Mouse (Mus musculus): ENCODE measurements around the gene Zbtb39. TPM values are rescaled to one million over a fixed set of nuclear protein-coding genes. Genes with fewer than 3 reads are reported as not detected.

Gene Zbtb39
- polyA plus RNA-seq, 1 experiment from 2014 or later = 5.3 TPM

- Histone ChIP-seq H3K4me2 (replicated peaks) (peak overlapping the region; percentile 42), H3K4me1 (replicated peaks) (peaks cover 35% of the 10 kb centered on the region), H3K9ac (replicated peaks) (peak overlapping the region; percentile 46; the same call in 1 of the 2 replicates), H3K27ac (peak overlapping the region; percentile 69), H3K4me3 (replicated peaks) (peak overlapping the region; percentile 12), H3K36me3 (no peaks in the 10 kb centered on the region), H3K9me3 (no peaks in the 10 kb centered on the region), H3K27me3 (peaks cover 10% of the 10 kb centered on the region)
- peak; percentile 82 for ATAC-seq
- WGBS = 8% methylated on average over 20 of the region's 20 CpGs
These were observed 17.5 kb upstream of the Zbtb39 start for GRCm38 (mm10) chr10:127721671-127722418.

- ATAC-seq = no peak
- H3K9ac ChIP-seq (replicated peaks) = no peak within 1 kb of the TSS
- no peak within 1 kb of the TSS for H3K4me3 ChIP-seq (replicated peaks)
- no peak within 1 kb of the TSS for H3K4me2 ChIP-seq (replicated peaks)
- H3K27ac ChIP-seq = no peak within 1 kb of the TSS
- WGBS = 86% methylated on average over 3 of the region's 3 CpGs
- no peaks in the 10 kb centered on the region for H3K9me3 ChIP-seq
- no peaks in the 10 kb centered on the region for H3K36me3 ChIP-seq
- H3K4me1 ChIP-seq (replicated peaks) = peaks cover 35% of the 10 kb centered on the region
- H3K27me3 ChIP-seq = peaks cover 26% of the 10 kb centered on the region
These were observed 15.2 kb upstream of the Zbtb39 start, which contains the start of gene Tac2 for GRCm38 (mm10) chr10:127724178-127724577. TSS of gene Tac2 (plus strand) at chr10:127724478.

GRCm38 (mm10) chr10:127725136-127725535 is 14.2 kb upstream of the Zbtb39 start:
- Histone ChIP-seq H3K4me1 (replicated peaks) (peaks cover 33% of the 10 kb centered on the region), H3K4me2 (replicated peaks) (no peak overlapping the region), H3K9me3 (no peaks in the 10 kb centered on the region), H3K36me3 (no peaks in the 10 kb centered on the region), H3K27ac (no peak overlapping the region), H3K4me3 (replicated peaks) (no peak overlapping the region), H3K27me3 (peaks cover 32% of the 10 kb centered on the region), H3K9ac (replicated peaks) (no peak overlapping the region)
- 82% methylated on average over 4 of the region's 4 CpGs for whole genome bisulfite sequencing
- no peak for ATAC-seq

- no peaks in the 10 kb centered on the region for H3K36me3 ChIP-seq
- no peaks in the 10 kb centered on the region for H3K9me3 ChIP-seq
- peaks cover 44% of the 10 kb centered on the region for H3K27me3 ChIP-seq
- no peak overlapping the region for H3K4me3 ChIP-seq (replicated peaks)
- H3K27ac ChIP-seq = no peak overlapping the region
- 83% methylated on average over 8 of the region's 8 CpGs for WGBS
- peaks cover 14% of the 10 kb centered on the region for H3K4me1 ChIP-seq (replicated peaks)
- no peak overlapping the region for H3K9ac ChIP-seq (replicated peaks)
- H3K4me2 ChIP-seq (replicated peaks) = no peak overlapping the region
- no peak for ATAC-seq
These were observed 10.9 kb upstream of the Zbtb39 start for GRCm38 (mm10) chr10:127728437-127728836.

GRCm38 (mm10) chr10:127730285-127730932 is 8.9 kb upstream of the Zbtb39 start:
- Histone ChIP-seq H3K9me3 (no peaks in the 10 kb centered on the region), H3K36me3 (no peaks in the 10 kb centered on the region), H3K4me1 (replicated peaks) (peaks cover 14% of the 10 kb centered on the region), H3K27ac (no peak overlapping the region), H3K4me3 (replicated peaks) (no peak overlapping the region), H3K9ac (replicated peaks) (peak overlapping the region; percentile 25; the same call in 1 of the 2 replicates), H3K27me3 (peaks cover 46% of the 10 kb centered on the region), H3K4me2 (replicated peaks) (0 out of 2 replicates have a peak overlapping the region, but pooled peaks have one; percentile 20)
- WGBS = 57% methylated on average over 11 of the region's 11 CpGs
- ATAC-seq = peak; percentile 35; the same call in 1 of the 2 replicates

- 13% methylated on average over 9 of the region's 9 CpGs for WGBS
- peaks cover 14% of the 10 kb centered on the region for H3K4me1 ChIP-seq (replicated peaks)
- no peak overlapping the region for H3K4me3 ChIP-seq (replicated peaks)
- no peak overlapping the region for H3K27ac ChIP-seq
- no peaks in the 10 kb centered on the region for H3K9me3 ChIP-seq
- H3K36me3 ChIP-seq = no peaks in the 10 kb centered on the region
- no peak overlapping the region; the same call in 1 of the 2 replicates for H3K9ac ChIP-seq (replicated peaks)
- peak overlapping the region; percentile 20; the same call in 1 of the 2 replicates for H3K4me2 ChIP-seq (replicated peaks)
- ATAC-seq = 0 out of 2 replicates have a peak, but pooled peaks have one; percentile 24
- H3K27me3 ChIP-seq = peaks cover 41% of the 10 kb centered on the region
These were observed 8.4 kb upstream of the Zbtb39 start for GRCm38 (mm10) chr10:127730933-127731310.

GRCm38 (mm10) chr10:127731397-127731796 is 7.9 kb upstream of the Zbtb39 start:
- WGBS = 43% methylated on average over 5 of the region's 5 CpGs

GRCm38 (mm10) chr10:127734434-127734833 is 4.9 kb upstream of the Zbtb39 start:
- H3K36me3 ChIP-seq = no peaks in the 10 kb centered on the region
- 50% methylated on average over 5 of the region's 5 CpGs for WGBS

More at GRCm38 (mm10) chr10:127731397-127731796, 7.9 kb upstream of the Zbtb39 start:
- Histone ChIP-seq H3K4me2 (replicated peaks) (0 out of 2 replicates have a peak overlapping the region, but pooled peaks have one; percentile 20), H3K4me1 (replicated peaks) (peaks cover 14% of the 10 kb centered on the region), H3K36me3 (no peaks in the 10 kb centered on the region), H3K27ac (no peak overlapping the region), H3K9me3 (no peaks in the 10 kb centered on the region), H3K27me3 (peaks cover 43% of the 10 kb centered on the region), H3K4me3 (replicated peaks) (no peak overlapping the region), H3K9ac (replicated peaks) (no peak overlapping the region)
- ATAC-seq = no peak

GRCm38 (mm10) chr10:127736266-127736665 is 3.1 kb upstream of the Zbtb39 start:
- H3K27me3 ChIP-seq = peaks cover 20% of the 10 kb centered on the region; the same call in 1 of the 2 replicates
- WGBS = 81% methylated on average over 2 of the region's 2 CpGs
- H3K4me1 ChIP-seq (replicated peaks) = peaks cover 15% of the 10 kb centered on the region
- H3K9me3 ChIP-seq = no peaks in the 10 kb centered on the region
- no peak overlapping the region for H3K4me2 ChIP-seq (replicated peaks)
- no peak overlapping the region for H3K27ac ChIP-seq
- peaks cover under 1% of the 10 kb centered on the region for H3K36me3 ChIP-seq
- H3K9ac ChIP-seq (replicated peaks) = no peak overlapping the region
- no peak for ATAC-seq
- no peak overlapping the region for H3K4me3 ChIP-seq (replicated peaks)

More at GRCm38 (mm10) chr10:127734434-127734833, 4.9 kb upstream of the Zbtb39 start:
- Histone ChIP-seq H3K4me1 (replicated peaks) (peaks cover 14% of the 10 kb centered on the region), H3K9me3 (no peaks in the 10 kb centered on the region), H3K4me2 (replicated peaks) (no peak overlapping the region), H3K9ac (replicated peaks) (no peak overlapping the region), H3K4me3 (replicated peaks) (no peak overlapping the region), H3K27me3 (peaks cover 28% of the 10 kb centered on the region; the same call in 1 of the 2 replicates), H3K27ac (no peak overlapping the region)
- ATAC-seq = 0 out of 2 replicates have a peak, but pooled peaks have one; percentile 19

GRCm38 (mm10) chr10:127736916-127737315 is 2.4 kb upstream of the Zbtb39 start:
- Histone ChIP-seq H3K27ac (no peak overlapping the region), H3K36me3 (peaks cover 7% of the 10 kb centered on the region), H3K4me3 (replicated peaks) (no peak overlapping the region), H3K4me2 (replicated peaks) (no peak overlapping the region), H3K9me3 (no peaks in the 10 kb centered on the region), H3K4me1 (replicated peaks) (peaks cover 12% of the 10 kb centered on the region), H3K27me3 (peaks cover 18% of the 10 kb centered on the region; the same call in 1 of the 2 replicates), H3K9ac (replicated peaks) (no peak overlapping the region)
- no peak for ATAC-seq
- whole genome bisulfite sequencing = 77% methylated on average over 4 of the region's 4 CpGs

GRCm38 (mm10) chr10:127737552-127737951 is 1.8 kb upstream of the Zbtb39 start:
- no peak overlapping the region for H3K9ac ChIP-seq (replicated peaks)

More at GRCm38 (mm10) chr10:127737552-127737951, 1.8 kb upstream of the Zbtb39 start:
- Histone ChIP-seq H3K27ac (no peak overlapping the region), H3K36me3 (peaks cover 13% of the 10 kb centered on the region), H3K4me2 (replicated peaks) (no peak overlapping the region), H3K4me1 (replicated peaks) (peaks cover 12% of the 10 kb centered on the region), H3K9me3 (no peaks in the 10 kb centered on the region), H3K4me3 (replicated peaks) (no peak overlapping the region), H3K27me3 (peaks cover 18% of the 10 kb centered on the region; the same call in 1 of the 2 replicates)
- WGBS = 23% methylated on average over 2 of the region's 2 CpGs
- ATAC-seq = no peak
